Mouse (Mus musculus): ENCODE data around the gene Gm20521. TPM values are rescaled to one million over a fixed set of nuclear protein-coding genes. Genes with fewer than 3 reads are reported as not detected.
"Not testable (repeated sequence)": the region's sequence is repeated elsewhere in the genome, so short reads cannot be mapped to it uniquely, and the experiment has no call there.

Gene Gm20521
- polyA plus RNA-seq, 1 experiment = not detected

- Histone ChIP-seq H3K4me1 (ENCODE audit: control insufficient read depth, insufficient read depth, insufficient read length, low read length) (no peaks in the 10 kb centered on the region), H3K27ac (replicated peaks; ENCODE audit: low read depth, low read length) (no peak overlapping the region), H3K4me3 (ENCODE audit: insufficient read depth, low read depth, low read length) (no peak overlapping the region)
Measured at GRCm38 (mm10) chr14:54937361-54938182, 54.3 kb downstream of the Gm20521 start.

DNA sequence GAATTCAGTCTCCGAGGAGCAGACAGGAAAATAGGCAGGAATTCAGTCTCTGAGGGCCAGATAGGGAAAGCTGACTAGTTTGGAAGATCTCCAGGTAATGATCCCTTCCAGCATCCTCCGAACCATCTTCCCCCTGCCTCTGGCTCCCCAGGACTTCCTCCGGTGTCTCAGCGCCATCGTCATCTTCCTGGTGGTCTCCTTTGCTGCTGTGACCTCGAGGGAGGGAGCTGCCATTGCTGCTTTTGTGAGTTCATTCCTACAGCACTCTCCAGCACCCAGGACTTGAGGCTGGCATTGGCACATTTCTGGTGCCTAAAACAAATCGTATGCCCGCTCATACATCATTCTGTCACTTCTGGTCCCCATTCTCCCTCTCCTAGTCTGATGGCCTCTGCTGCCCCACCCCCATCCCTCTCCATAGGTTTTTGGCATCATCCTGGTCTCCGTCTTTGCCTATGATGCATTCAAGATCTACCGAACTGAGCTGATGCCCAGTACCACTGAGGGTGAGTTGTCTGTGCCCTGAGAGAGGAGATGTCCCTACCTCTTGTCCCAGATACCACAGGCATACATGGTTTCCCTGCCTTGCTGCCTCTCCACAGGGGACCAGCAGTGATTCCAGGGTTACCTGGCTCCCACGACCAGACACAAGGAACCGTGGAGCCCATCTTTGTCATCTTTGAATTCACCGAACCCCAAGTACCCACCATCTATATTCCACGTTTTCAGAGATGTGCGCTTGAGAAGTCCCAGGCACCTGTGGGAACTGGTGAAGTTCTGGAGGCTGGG lies 55.4 kb downstream of the Gm20521 start:
- no peaks in the 10 kb centered on the region for H3K4me1 ChIP-seq (ENCODE audit: control insufficient read depth, insufficient read depth, insufficient read length, low read length)
- no peak overlapping the region for H3K4me3 ChIP-seq (ENCODE audit: insufficient read depth, low read depth, low read length)
- no peak overlapping the region for H3K27ac ChIP-seq (replicated peaks; ENCODE audit: low read depth, low read length)

DNA sequence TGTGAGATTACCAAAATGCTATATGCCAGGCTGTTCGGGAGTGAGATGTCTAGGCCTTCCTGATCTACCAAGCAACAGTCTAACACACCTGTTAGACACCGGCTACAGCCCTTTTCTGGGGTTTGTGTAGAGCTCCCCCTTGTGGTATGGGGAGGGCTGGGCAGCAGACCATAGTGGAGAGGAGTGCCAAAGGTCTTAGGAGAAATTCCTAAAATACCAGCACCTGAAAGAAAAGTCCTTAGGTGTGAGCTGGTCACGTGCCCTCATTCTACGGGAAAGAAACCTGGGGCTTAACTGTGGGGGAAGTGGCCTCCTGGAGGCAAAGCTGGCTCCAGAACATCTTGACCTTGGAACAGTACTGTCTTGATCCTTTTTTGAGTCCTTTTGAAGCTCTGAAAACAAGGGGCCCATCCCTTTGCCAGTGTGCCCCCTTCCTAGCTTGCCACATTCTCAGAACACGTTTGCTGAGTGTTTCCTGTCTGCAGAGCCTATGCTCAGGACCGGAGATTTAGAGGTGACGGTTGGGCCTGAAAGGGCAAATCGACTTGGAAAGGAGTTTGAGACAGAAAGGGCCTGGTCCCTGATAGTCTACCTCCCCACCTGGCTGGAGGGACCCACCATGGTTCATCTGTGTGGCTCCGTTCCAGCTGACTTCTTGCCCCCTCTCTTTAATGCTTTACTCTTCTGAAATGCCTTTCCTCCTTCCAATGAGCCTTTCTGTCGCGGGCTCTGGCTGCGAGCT lies 56.4 kb downstream of the Gm20521 start:
- Histone ChIP-seq H3K4me1 (ENCODE audit: control insufficient read depth, insufficient read depth, insufficient read length, low read length) (no peaks in the 10 kb centered on the region), H3K4me3 (ENCODE audit: insufficient read depth, low read depth, low read length) (no peak overlapping the region), H3K27ac (replicated peaks; ENCODE audit: low read depth, low read length) (no peak overlapping the region)

DNA sequence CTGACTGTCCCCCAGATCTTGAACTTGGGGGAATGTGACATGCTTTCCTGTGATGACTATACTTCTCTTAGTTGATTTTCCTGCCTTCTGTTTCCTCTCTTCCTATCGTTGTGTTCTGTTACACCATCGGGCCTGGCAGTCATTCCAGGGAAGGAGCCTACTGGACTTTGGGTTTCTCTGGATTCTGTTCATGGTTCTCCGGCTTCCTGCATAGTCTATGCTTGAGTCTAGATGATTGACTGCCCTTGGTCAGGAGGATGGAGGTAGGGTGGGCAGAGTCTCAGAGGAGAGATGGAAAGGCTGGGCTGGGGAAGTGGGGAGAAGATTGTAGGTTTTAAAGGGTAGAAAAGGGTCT lies 56.9 kb downstream of the Gm20521 start:
- H3K4me3 ChIP-seq (ENCODE audit: insufficient read depth, low read depth, low read length) = no peak overlapping the region
- H3K4me1 ChIP-seq (ENCODE audit: control insufficient read depth, insufficient read depth, insufficient read length, low read length) = no peaks in the 10 kb centered on the region
- H3K27ac ChIP-seq (replicated peaks; ENCODE audit: low read depth, low read length) = no peak overlapping the region

- Histone ChIP-seq H3K27ac (replicated peaks; ENCODE audit: low read depth, low read length) (no peak overlapping the region), H3K4me3 (ENCODE audit: insufficient read depth, low read depth, low read length) (no peak overlapping the region), H3K4me1 (ENCODE audit: control insufficient read depth, insufficient read depth, insufficient read length, low read length) (no peaks in the 10 kb centered on the region)
Measured at GRCm38 (mm10) chr14:54941024-54941978, 58.1 kb downstream of the Gm20521 start.

GRCm38 (mm10) chr14:54942479-54942878 lies 59.2 kb downstream of the Gm20521 start:
- Histone ChIP-seq H3K4me1 (ENCODE audit: control insufficient read depth, insufficient read depth, insufficient read length, low read length) (no peaks in the 10 kb centered on the region), H3K4me3 (ENCODE audit: insufficient read depth, low read depth, low read length) (no peak overlapping the region), H3K27ac (replicated peaks; ENCODE audit: low read depth, low read length) (no peak overlapping the region)

- Histone ChIP-seq H3K27ac (replicated peaks; ENCODE audit: low read depth, low read length) (no peak overlapping the region), H3K4me3 (ENCODE audit: insufficient read depth, low read depth, low read length) (no peak overlapping the region), H3K4me1 (ENCODE audit: control insufficient read depth, insufficient read depth, insufficient read length, low read length) (no peaks in the 10 kb centered on the region)
Measured at GRCm38 (mm10) chr14:54943971-54944370, 60.7 kb downstream of the Gm20521 start.

DNA sequence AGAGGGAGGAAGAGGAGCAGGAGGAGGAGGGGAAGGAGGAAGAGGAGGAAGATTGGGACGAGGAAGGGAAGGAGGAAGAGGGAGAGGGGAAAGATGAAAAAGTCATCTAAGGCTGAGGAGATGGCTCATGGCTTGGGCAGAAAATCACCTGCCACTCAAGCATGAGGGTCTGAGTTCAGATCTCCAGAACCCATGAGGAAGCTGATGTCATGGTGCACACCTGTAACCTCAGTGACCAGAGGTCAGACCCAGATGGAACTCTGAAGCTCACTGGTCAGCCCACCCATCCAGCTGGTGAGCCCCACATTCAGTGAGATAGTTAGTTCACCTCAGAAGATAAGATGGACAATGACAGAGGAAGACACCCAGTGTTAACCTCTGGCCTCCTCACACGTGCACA lies 61.7 kb downstream of the Gm20521 start:
- Histone ChIP-seq H3K4me1 (ENCODE audit: control insufficient read depth, insufficient read depth, insufficient read length, low read length) (no peaks in the 10 kb centered on the region), H3K4me3 (ENCODE audit: insufficient read depth, low read depth, low read length) (no peak overlapping the region), H3K27ac (replicated peaks; ENCODE audit: low read depth, low read length) (no peak overlapping the region)

- Histone ChIP-seq H3K4me1 (ENCODE audit: control insufficient read depth, insufficient read depth, insufficient read length, low read length) (no peaks in the 10 kb centered on the region), H3K27ac (replicated peaks; ENCODE audit: low read depth, low read length) (no peak overlapping the region), H3K4me3 (ENCODE audit: insufficient read depth, low read depth, low read length) (no peak overlapping the region)
Measured at GRCm38 (mm10) chr14:54945975-54946704, 62.9 kb downstream of the Gm20521 start.

- H3K4me1 ChIP-seq (ENCODE audit: control insufficient read depth, insufficient read depth, insufficient read length, low read length); H3K4me3 ChIP-seq (ENCODE audit: insufficient read depth, low read depth, low read length); H3K27ac ChIP-seq (replicated peaks; ENCODE audit: low read depth, low read length): not testable (repeated sequence)
Measured at GRCm38 (mm10) chr14:54947008-54947407, 63.8 kb downstream of the Gm20521 start.

Other genes starting within 250 kb of the Gm20521 start
- not detected in 2 replicates for gene Gm17606, start 242.5 kb upstream of the Gm20521 start, polyA plus RNA-seq (2012; ENCODE audit: insufficient read depth, insufficient read length, missing spikeins)
- not detected in 2 replicates for gene Cdh24, start 242.1 kb upstream of the Gm20521 start, polyA plus RNA-seq (2012; ENCODE audit: insufficient read depth, insufficient read length, missing spikeins)
- gene 1700123O20Rik, start 197.2 kb upstream of the Gm20521 start, polyA plus RNA-seq (2012; ENCODE audit: insufficient read depth, insufficient read length, missing spikeins) = 33.3 and 43.1 TPM in 2 replicates
- gene Acin1, start 196.5 kb upstream of the Gm20521 start, polyA plus RNA-seq (2012; ENCODE audit: insufficient read depth, insufficient read length, missing spikeins) = 47.2 and 50.6 TPM in 2 replicates
- gene Gm29776, start 184.6 kb upstream of the Gm20521 start, polyA plus RNA-seq (2012; ENCODE audit: insufficient read depth, insufficient read length, missing spikeins) = not detected in 2 replicates
- gene Cebpe, start 171.3 kb upstream of the Gm20521 start, polyA plus RNA-seq (2012; ENCODE audit: insufficient read depth, insufficient read length, missing spikeins) = not detected in 2 replicates
- 2.4 and 2.8 TPM in 2 replicates for gene Slc7a8, start 101.5 kb upstream of the Gm20521 start, polyA plus RNA-seq (2012; ENCODE audit: insufficient read depth, insufficient read length, missing spikeins)
- 1.5 and 2.0 TPM in 2 replicates for gene Rnf212b, start 69.3 kb upstream of the Gm20521 start, polyA plus RNA-seq (2012; ENCODE audit: insufficient read depth, insufficient read length, missing spikeins)
- 3.3 and 4.6 TPM in 2 replicates for gene Homez, start 12.5 kb upstream of the Gm20521 start, polyA plus RNA-seq (2012; ENCODE audit: insufficient read depth, insufficient read length, missing spikeins)
- 15.9 and 20.3 TPM in 2 replicates for gene Ppp1r3e, start 5.9 kb upstream of the Gm20521 start, polyA plus RNA-seq (2012; ENCODE audit: insufficient read depth, insufficient read length, missing spikeins)
- 26.3 and 28.2 TPM in 2 replicates for gene Bcl2l2, start 64 bp upstream of the Gm20521 start, polyA plus RNA-seq (2012; ENCODE audit: insufficient read depth, insufficient read length, missing spikeins)
- gene Pabpn1, start 9.1 kb downstream of the Gm20521 start, polyA plus RNA-seq (2012; ENCODE audit: insufficient read depth, insufficient read length, missing spikeins) = 75.5 and 89.7 TPM in 2 replicates
- 4.9 and 6.6 TPM in 2 replicates for gene Slc22a17, start 29.7 kb downstream of the Gm20521 start, polyA plus RNA-seq (2012; ENCODE audit: insufficient read depth, insufficient read length, missing spikeins)
- 2.6 and 3.4 TPM in 2 replicates for gene Efs, start 42.7 kb downstream of the Gm20521 start, polyA plus RNA-seq (2012; ENCODE audit: insufficient read depth, insufficient read length, missing spikeins)
- gene Il25, start 49.3 kb downstream of the Gm20521 start, polyA plus RNA-seq (2012; ENCODE audit: insufficient read depth, insufficient read length, missing spikeins) = not detected in 2 replicates
- gene Cmtm5, start 52.8 kb downstream of the Gm20521 start, polyA plus RNA-seq (2012; ENCODE audit: insufficient read depth, insufficient read length, missing spikeins) = 1.8 and 3.3 TPM in 2 replicates
- not detected in 2 replicates for gene Myh6, start 83.5 kb downstream of the Gm20521 start, polyA plus RNA-seq (2012; ENCODE audit: insufficient read depth, insufficient read length, missing spikeins)
- gene Gm17428, start 93.5 kb downstream of the Gm20521 start, polyA plus RNA-seq (2012; ENCODE audit: insufficient read depth, insufficient read length, missing spikeins) = not detected in 2 replicates
- gene Myh7, start 111.2 kb downstream of the Gm20521 start, polyA plus RNA-seq (2012; ENCODE audit: insufficient read depth, insufficient read length, missing spikeins) = 12.0 and 23.5 TPM in 2 replicates
- 22.0 and 27.3 TPM in 2 replicates for gene Ngdn, start 132.0 kb downstream of the Gm20521 start, polyA plus RNA-seq (2012; ENCODE audit: insufficient read depth, insufficient read length, missing spikeins)
- gene Zfhx2, start 208.9 kb downstream of the Gm20521 start, polyA plus RNA-seq (2012; ENCODE audit: insufficient read depth, insufficient read length, missing spikeins) = 2.3 and 2.5 TPM in 2 replicates
- gene Thtpa, start 211.3 kb downstream of the Gm20521 start, polyA plus RNA-seq (2012; ENCODE audit: insufficient read depth, insufficient read length, missing spikeins) = 9.0 and 15.6 TPM in 2 replicates
- gene Ap1g2, start 223.2 kb downstream of the Gm20521 start, polyA plus RNA-seq (2012; ENCODE audit: insufficient read depth, insufficient read length, missing spikeins) = 16.9 and 20.8 TPM in 2 replicates
- not detected in 2 replicates for gene Jph4, start 233.5 kb downstream of the Gm20521 start, polyA plus RNA-seq (2012; ENCODE audit: insufficient read depth, insufficient read length, missing spikeins)

Measured in brown adipose tissue, adult 24 weeks (tissue).